Mouse (Mus musculus): ENCODE results near the gene Tbc1d22a. TPM values are rescaled to one million over a fixed set of nuclear protein-coding genes. Genes with fewer than 3 reads are reported as not detected.

Gene Tbc1d22a
- total RNA-seq, 2 experiments from 2014 or later = 13.3 to 19.0 TPM

- no peak for ATAC-seq (ENCODE audit: poor library complexity, severe bottlenecking)
These were observed 273.1 kb downstream of the Tbc1d22a start for GRCm38 (mm10) chr15:86487359-86487758.

- no peak for ATAC-seq (ENCODE audit: poor library complexity, severe bottlenecking)
These were observed 277.3 kb downstream of the Tbc1d22a start for GRCm38 (mm10) chr15:86491434-86492099.

- no peak for ATAC-seq (ENCODE audit: poor library complexity, severe bottlenecking)
These were observed 278.4 kb downstream of the Tbc1d22a start for GRCm38 (mm10) chr15:86492636-86493035.

- no peak for ATAC-seq (ENCODE audit: poor library complexity, severe bottlenecking)
These were observed 281.9 kb downstream of the Tbc1d22a start for GRCm38 (mm10) chr15:86496209-86496608.

GRCm38 (mm10) chr15:86496646-86497045 lies 282.4 kb downstream of the Tbc1d22a start:
- no peak for ATAC-seq (ENCODE audit: poor library complexity, severe bottlenecking)

GRCm38 (mm10) chr15:86500536-86500935 lies 286.3 kb downstream of the Tbc1d22a start:
- ATAC-seq (ENCODE audit: poor library complexity, severe bottlenecking) = no peak

GRCm38 (mm10) chr15:86503413-86503812 lies 289.2 kb downstream of the Tbc1d22a start:
- ATAC-seq (ENCODE audit: poor library complexity, severe bottlenecking) = no peak

GRCm38 (mm10) chr15:86506666-86507065 lies 292.4 kb downstream of the Tbc1d22a start:
- ATAC-seq (ENCODE audit: poor library complexity, severe bottlenecking) = no peak

- ATAC-seq (ENCODE audit: poor library complexity, severe bottlenecking) = no peak
These were observed 293.3 kb downstream of the Tbc1d22a start for GRCm38 (mm10) chr15:86507546-86507945.

- no peak for ATAC-seq (ENCODE audit: poor library complexity, severe bottlenecking)
These were observed 294.3 kb downstream of the Tbc1d22a start for GRCm38 (mm10) chr15:86508406-86509176.

- ATAC-seq (ENCODE audit: poor library complexity, severe bottlenecking) = no peak
These were observed 295.3 kb downstream of the Tbc1d22a start for GRCm38 (mm10) chr15:86509601-86510000.

- ATAC-seq (ENCODE audit: poor library complexity, severe bottlenecking) = no peak
These were observed 296.9 kb downstream of the Tbc1d22a start for GRCm38 (mm10) chr15:86511181-86511580.

GRCm38 (mm10) chr15:86513336-86513735 lies 299.1 kb downstream of the Tbc1d22a start:
- no peak for ATAC-seq (ENCODE audit: poor library complexity, severe bottlenecking)

GRCm38 (mm10) chr15:86520201-86520600 lies 305.9 kb downstream of the Tbc1d22a start:
- ATAC-seq (ENCODE audit: poor library complexity, severe bottlenecking) = no peak

GRCm38 (mm10) chr15:86535356-86535755 lies 321.1 kb downstream of the Tbc1d22a start:
- no peak for ATAC-seq (ENCODE audit: poor library complexity, severe bottlenecking)

- no peak for ATAC-seq (ENCODE audit: poor library complexity, severe bottlenecking)
These were observed 328.1 kb downstream of the Tbc1d22a start for GRCm38 (mm10) chr15:86542371-86542770.

- no peak for ATAC-seq (ENCODE audit: poor library complexity, severe bottlenecking)
These were observed 330.0 kb downstream of the Tbc1d22a start for GRCm38 (mm10) chr15:86544122-86544795.

Other genes starting within 250 kb of the Tbc1d22a start
- 1.0 and 1.2 TPM in 2 replicates for gene Celsr1, start 180.7 kb upstream of the Tbc1d22a start, total RNA-seq (2015)
- 1.2 and 4.4 TPM in 2 replicates for gene Celsr1, start 180.7 kb upstream of the Tbc1d22a start, total RNA-seq (2017)
- gene Gramd4, start 156.8 kb upstream of the Tbc1d22a start, total RNA-seq (2015) = 11.5 and 13.1 TPM in 2 replicates
- gene Gramd4, start 156.8 kb upstream of the Tbc1d22a start, total RNA-seq (2017) = 36.8 and 46.0 TPM in 2 replicates
- 22.7 and 24.4 TPM in 2 replicates for gene Cerk, start 28.3 kb upstream of the Tbc1d22a start, total RNA-seq (2015)
- gene Cerk, start 28.3 kb upstream of the Tbc1d22a start, total RNA-seq (2017) = 35.4 and 41.2 TPM in 2 replicates